Mouse (Mus musculus) heart, adult 9 months (tissue): Measurements from ENCODE around the gene Col25a1.
A peak's percentile ranks its signal among the peaks of the same experiment; 100 is the strongest.

Experiments used
- DNase-seq, 2 experiments: peaks; one replicate each; pipeline ENCODE4 v3.0.0; 2022; ENCODE audit warnings: low spot score in 2 of 2

Gene Col25a1

DNA sequence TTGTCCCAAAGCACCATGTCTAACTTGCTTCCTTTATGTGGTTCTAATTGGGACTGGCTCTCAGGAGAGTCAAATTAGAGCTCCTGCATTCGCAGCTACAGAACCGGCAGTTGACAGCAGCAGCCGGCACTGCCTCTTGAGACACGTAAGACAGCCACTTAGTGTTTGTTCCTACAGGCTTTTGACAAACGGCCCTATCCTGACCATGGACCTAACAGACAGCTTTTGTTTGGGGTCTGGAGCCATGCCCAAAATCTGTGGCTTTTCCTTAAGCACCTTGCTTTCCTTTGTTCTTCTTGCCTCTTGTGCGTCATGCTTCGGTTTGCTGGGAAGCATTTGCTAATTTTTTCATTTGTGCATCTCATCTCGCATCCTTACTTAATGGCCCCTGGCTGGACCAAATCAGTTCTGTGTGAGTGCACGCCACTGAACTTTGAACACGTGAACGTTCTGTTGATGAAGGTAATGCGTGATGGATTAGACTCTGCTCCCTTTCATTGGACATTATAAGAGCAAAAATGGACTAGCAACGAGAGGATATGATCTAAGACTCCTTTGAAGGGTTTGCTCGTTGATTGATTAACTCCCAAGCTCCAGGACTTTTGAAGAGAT lies 179.5 kb downstream of the Col25a1 start:
- DNase-seq: no peak

DNA sequence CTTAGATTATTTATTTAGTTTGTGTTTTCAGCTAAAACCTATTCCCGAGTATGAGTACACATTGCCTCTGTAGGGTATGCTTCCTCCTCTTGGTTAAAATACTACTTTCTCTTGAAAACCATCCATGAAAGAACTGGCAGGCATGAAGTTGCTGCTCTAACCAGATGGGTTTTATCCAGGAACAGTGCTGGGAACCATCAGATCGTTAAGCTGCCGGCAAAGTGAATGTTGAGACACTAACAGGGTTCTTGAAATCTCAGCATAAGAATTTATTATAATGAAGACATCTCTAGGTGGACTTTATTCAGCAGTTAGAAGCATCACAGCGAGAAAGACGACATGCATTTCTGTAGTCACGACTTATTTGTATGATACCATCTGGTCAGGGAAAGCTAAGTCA lies 181.9 kb downstream of the Col25a1 start:
- DNase-seq: no peak

DNA sequence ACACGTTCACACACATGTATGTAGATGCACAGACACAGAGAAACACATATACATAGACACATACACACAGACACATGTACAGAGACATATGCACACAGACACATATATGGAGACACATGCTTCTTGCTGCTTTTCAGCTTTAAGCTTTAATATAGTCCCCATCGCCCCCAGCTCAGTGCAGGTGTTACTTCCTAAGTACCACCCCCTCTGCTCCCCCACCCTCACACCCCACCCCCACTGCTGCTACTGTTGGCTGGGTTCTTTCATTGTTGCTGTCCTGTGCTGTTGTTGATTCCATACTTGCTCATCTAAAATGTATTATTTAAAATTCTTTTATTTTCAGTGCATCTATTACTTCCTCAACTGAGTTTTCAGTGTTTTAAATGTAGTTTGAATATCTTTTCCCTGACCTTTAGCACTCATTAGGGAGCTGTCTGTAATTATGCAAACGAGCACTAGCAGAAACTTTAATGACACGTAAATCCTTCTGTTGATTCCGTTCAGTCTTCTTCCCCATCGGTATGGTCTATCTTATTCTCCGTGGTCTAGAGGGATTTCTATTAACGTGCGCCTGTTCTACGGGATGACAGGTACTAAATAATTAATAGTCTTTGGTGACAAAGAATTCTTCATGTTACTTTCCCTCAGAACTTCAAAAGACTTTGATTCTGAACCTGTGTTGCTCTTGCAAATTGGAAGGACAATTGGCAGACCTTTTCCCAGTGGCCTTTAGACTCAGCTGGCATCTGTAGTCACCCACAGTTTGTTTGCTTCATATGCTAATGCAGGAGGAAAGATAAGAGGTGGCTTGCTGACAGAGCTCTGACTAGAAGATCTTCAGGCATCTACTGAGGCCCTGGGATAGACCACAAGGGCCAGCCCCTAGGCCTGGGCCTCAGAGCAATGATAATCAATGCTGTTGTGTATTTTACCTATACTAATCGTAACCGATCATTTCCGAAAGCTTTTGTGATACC lies 196.0 kb downstream of the Col25a1 start:
- DNase-seq: no peak

DNA sequence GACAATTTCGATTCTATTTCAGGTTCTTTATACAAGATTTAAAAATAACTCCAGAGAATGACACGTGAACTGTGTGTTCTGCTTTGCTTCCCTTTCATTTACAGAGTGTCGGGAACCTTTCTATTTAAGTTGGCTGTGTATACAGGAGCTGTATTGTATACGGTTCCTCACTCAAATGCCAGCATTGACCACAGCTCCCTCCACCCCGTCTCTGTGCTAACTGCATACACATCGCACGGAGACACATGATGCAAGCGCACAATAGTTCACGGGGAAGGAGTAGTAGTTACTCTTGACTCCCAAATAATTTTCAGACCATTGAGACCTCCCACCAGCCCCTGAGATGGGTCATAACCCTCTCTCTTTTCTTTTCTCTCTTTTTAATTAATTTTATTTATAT lies 197.6 kb downstream of the Col25a1 start:
- DNase-seq: no peak

DNA sequence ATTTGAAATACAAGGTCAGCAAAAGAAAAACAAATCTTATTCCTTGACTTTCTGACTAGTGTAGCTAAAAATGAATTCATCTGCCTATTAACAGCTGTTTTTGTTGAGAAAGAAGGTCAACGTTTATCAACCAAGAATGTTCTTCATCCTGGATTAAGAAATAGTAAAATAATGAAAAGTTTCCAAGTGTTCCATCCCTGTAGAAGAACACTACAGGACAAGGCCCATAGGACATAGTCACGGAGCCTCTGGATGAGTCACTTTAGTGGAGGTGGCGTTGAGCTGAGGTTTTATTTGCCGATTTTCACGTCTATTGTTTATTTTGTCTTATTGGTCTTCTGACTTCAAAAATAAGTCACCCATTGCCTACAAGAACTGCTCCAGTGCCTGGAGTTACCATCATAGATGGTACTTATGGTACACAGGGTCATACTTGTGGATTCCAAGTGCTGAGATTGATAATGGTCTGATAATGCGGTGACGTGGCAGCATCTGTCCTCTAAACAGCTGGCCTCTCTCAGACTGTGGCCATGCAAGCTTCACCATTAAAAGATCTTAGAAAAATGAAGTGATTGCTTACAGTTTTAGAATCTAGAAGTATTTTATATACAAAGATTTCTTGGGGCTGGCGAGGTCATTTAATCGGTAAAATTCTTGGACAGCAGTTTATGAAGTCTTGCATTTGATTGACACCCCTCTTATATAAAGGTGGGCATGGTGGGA lies 198.7 kb downstream of the Col25a1 start:
- no peak for DNase-seq

DNA sequence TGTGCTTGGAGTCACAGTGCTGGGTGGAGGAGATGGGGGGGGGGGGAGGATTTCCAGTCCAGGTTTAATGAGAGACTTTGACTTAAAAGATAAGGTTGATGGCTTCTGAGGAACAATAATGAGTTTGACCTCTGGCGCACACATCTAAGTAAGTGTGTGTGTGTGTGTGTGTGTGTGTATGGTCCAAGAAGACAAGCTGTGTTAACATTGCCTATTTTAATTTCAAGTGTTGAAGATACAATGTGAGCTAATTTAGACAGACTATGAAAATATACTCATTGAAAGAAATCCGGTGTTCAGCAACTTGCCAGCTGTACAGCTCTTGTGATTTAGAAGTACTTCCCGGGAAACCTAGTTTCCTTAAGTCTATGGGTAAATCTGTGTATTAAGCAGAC lies 199.3 kb downstream of the Col25a1 start:
- no peak for DNase-seq

DNA sequence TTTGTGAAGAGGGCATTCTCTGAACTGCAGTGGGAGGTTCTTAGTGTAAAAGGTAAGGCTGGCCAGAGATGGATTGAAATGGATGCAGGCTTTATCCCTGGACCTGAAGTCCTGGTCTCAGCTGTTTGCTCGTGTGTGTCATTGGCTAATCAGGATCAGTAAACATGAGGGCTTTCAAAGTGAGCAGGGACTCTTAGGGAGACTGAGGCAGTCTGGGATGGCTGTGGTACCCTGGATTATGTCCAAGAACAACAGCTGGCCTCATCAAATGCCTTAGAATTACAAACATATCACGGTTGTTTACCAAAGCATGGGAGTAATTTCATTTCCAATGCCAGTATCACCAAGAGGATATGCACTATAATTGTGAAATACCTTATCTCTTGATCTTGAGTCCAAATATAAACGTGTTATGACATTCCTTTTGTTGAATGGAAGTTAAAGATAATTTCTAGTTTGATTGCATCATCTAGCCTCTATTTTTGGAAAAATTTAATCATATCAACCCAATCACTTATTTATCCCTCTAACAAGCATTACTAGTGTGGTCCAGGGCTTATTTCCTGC lies 201.1 kb downstream of the Col25a1 start:
- no peak for DNase-seq

DNA sequence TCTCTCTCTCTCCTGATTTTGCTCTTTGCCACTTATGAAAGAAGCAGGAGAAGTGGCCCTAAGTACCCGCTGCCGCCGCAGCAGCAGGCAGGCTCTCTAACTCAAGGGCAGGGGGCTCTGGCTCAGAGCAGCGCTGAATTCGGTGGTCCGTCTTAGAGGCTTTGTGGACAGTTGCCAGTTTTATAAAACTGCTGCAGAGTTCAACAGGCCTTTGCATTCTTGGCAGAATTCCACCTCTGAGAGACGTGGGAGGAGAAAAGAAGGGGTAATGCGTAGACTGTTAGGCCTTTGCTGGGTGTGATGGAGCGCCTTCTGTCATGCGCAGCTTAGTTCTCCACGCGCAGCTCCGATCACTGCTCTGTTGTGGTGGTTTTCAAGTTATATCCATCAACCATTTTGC lies 206.6 kb downstream of the Col25a1 start:
- DNase-seq: peak in 1 of 2 experiments; percentile 32

DNA sequence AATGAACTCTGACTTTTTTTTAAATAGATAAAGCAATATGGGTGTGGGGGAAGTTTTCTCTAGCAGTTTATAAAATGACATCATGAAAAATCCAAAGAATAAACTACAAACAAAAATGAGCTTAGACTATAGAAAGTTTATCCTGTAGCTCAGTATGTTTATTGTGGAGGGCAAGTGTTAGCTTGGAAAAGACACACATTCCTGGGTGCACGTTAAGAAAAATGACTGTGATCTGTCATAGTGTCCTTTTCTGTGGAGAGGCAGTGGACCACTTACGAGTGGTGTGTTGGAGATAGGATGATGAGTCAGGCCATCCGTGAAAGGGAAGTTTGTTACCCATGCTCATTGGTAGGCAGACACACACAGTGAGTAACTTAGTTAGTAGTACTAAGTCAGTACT lies 207.1 kb downstream of the Col25a1 start:
- DNase-seq: no peak

DNA sequence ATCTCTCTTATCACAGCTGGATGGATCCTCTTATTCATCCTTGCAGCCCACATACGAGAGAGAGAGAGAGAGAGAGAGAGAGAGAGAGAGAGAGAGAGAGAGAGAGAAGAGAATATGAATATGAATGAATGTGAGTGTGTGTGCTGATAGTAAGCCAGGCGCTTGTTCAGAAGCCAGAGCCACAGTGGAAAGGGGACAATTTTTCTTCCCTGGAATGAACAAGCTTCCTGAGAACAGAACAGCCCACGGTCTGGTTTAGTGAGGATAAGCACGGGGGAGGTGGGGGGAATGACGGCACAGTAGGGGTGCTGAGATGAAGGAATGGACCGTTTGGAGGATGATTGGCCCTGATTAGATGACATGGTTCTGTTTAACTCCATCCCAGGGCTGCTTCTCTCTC lies 218.9 kb downstream of the Col25a1 start:
- DNase-seq: no peak

DNA sequence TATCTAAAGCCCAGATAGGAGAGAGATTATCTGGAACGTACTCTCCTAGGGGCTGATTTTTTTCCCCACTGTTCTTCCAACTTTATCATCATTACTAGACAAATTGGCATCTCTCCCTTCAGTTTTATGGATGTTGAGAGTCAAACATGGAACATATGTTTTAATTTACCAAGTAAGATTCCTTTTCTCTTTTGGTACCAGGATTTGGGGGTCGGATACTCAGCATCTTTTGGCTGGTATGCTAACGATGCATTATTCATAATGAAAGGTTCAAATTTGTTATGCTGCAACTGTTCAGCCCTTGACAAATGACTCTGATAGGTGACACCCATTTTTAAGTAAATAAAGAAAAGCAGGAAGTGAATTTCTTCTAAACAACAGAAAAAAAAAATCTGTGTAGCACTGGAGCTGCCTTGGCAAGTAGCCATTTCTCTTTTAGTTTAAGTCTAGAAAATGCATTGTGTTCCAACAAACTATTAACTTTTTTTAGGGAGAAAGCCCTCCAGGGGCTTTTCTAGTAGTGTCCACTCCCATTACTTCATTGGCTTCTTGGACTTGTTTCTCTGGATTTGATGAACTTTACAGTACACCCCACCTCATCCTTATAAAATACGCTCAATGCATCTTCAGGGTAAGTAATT lies 223.2 kb downstream of the Col25a1 start:
- no peak for DNase-seq

DNA sequence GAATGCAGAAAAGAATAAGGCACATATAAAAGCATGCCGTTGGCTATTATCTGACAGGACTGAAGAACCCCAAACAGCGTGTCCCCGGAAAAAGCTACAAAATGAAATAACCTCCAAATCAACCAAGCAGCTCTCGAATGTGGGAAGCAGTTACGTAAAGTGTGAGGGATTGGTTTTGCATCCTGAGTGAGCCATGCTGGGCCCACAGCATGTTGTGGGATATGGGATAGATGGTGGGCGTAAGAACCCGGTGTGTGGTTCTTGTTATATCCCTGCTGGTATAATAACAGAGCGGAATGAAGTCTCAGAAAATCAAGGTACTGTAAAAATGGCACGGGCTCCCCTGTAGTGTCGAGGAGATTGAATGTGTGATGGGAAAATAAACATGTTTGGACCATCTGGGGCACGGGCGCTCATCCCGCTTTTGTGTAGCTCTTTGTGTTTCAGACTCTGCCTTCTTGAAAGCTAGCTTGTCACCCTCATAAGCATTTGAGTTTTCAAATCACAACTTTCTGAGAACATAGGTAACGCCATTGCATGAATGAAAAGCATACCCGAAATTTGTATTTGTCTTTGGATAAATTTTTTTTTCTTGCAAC lies 225.4 kb downstream of the Col25a1 start:
- DNase-seq: no peak

DNA sequence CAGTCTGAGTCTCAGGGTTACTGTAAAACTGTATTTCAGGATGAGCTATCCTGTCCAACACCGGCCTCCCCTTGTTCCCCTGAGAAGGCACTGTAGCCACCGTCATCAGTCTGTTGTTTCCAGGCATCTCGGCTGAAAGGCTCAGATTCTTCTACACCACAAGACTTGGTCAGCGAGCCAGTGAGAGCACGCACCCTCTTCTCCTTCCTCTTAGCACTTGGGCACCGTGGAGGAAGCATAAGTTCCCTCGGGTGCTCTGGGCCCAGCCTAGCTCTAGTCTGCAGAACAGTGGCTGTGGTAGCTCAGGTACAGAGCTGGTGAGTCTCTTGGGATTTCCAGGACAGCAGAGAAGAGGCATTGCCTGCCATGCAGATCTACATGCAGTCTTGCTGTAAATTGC lies 229.5 kb downstream of the Col25a1 start:
- no peak for DNase-seq

DNA sequence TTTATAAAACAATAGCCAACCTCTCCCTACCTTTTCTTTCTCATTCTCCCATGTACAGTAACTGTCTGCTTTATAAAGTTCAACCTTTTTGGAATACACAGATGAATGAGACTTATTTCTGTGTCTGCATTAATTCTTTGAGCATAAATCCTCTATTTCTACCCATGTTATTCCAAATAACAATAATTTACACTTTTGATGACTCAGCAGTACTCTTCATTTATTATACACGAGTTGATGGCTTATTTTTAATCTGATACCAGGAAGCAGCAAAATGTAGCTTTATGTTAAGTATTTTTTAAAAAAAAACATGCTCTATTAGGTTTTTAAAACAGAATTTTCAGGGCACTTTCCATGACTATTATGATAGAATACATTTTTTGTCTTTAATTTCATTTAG lies 230.6 kb downstream of the Col25a1 start:
- no peak for DNase-seq

DNA sequence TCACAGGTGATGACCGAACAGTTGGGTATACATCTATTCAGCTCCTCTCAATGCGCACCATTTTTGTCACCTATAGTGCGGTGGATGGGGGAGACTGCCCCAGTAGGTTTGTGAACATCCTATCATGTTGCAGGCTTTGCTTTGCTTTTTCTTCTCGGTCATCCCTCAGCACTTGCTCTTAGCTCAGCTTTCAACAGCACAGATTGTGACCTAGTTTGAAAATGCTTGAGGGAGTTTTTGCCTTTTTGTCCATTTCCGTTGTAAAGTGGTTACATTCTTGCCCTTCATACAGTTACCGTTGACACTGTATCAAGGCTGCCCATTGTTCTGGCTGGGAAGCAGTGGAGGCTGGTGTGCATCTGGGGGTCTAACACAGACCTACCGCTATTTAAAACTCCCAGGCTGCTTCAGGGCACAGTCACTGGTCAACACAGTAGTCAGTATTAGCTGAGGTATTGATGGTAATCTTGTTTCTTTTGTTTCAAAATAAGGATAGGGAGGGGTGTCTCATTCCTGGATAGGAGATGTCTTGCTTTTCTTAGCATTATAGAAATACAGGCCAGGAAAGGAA lies 231.6 kb downstream of the Col25a1 start:
- DNase-seq: no peak

DNA sequence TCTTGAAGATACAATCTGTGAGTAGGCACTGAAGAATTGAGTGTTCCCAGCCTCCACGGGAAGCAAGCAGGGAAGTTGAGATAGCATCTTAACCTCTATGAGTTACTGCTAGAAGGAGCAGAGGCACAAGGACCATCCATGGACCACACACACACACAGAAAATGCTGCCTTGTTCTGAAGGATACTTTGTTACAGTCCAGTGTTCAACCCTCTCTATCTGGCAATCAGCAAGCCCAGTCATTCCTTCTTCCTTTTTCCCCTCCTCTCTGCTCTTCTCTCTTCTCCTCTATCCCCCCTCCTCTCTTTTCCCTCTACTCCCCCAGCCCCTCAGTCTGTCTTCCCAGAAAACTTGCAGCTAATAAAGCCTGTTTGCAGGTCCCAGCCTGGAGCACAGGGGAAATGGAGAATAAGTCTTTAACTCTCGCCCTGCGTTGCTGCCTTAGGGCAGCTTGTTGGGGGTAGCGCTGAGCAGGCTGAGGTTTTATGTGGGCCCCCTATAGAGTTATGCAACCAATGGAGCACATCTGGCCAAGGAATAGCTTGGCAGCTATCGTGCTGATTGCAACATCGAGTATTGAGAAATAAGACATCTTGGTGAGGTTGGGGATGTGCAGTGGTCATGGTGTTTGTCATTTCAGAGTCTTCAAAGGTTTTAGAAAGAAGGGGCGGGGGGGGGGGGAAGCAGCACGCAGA lies 235.8 kb downstream of the Col25a1 start:
- DNase-seq: peak in 1 of 2 experiments; percentile 19

DNA sequence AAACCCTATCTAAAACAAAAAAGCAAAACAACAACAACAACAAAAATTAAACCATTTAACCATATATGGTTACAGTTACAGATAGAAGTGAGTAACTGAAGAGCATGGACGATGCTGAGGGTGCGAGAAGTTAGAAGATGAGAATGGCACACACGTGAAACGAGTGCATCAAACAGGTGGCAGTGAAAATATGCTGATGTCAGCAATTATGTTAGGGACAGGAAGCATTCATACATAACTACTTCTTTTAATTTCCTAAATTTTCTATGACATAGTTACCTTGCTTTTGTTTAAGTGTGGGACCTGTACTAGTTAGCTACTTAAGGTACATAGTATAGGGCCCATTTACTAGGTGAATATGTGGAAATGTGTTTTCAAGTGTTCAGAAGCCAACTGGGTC lies 237.1 kb downstream of the Col25a1 start:
- no peak for DNase-seq

DNA sequence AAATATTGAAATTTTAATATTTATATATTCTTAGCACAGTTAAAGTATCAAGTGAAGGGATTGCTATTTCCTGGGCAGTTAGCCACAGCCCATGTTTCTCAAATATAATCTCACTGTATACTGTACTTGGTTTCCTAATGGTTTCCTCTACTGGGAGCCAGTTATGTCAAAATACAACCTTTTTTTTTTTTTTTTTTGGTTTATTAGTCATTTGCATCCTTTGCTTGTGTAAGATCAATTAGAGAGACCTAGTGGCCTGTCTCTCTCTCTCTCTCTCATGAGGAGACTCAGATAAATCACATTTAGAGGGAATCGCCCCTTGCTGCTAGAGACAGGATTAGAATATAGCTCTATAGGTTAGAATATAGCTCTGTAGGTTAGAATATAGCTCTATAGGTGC lies 237.8 kb downstream of the Col25a1 start:
- DNase-seq: no peak

DNA sequence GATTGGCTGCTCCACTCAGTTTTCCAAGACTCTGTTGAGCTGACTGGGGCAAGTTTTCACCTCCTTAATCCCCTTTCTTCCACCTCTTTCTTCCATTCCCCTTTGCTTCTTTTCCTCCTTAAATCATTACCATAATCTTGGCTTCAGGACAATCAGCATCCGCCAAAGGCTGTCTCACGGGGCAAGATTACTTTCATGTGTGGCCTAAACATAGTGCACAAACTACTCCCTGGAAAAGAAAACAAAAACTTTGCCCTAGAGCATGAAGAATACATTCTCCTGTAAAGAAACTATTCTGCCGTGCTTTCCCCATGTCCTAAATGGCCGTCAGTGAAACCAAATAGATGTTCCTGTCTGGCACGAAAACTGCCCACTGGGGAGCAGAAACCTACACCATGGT lies 238.9 kb downstream of the Col25a1 start:
- no peak for DNase-seq

DNA sequence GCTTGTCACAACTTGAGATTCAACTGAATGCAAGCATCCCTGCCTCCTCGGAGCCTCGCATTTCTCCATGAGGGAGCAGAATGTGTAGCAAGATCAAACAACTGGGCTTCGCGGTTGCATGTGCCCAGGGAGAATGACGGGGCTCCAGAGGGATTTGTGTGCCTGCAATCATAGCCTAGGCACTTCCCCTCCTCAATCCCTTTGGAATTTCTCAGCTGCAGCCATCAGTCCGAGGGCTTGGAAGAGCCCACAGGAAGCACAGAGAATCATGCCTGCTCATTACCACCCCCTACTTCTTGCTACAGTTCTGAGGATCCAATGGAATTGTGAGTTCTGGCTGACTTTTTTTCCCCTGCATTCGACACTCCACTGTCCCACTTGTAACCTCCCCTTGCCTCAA lies 241.8 kb downstream of the Col25a1 start:
- no peak for DNase-seq
